Mouse (Mus musculus) ES-E14 (cell line): ENCODE results near the gene Dmrtc1a. TPM values are rescaled to one million over a fixed set of nuclear protein-coding genes. Genes with fewer than 3 reads are reported as not detected.

Experiments used
- total RNA-seq: library from RNA; depleted of rRNA; stranded (reverse); fragments of 300-350 nt; gene quantifications from 2 replicates; pipeline ENCODE4 v1.2.3, GENCODE M21; 2012; rRNA removed

The Dmrtc1a gene
- total RNA-seq, 1 experiment: 0.18 TPM

Other genes with a start within 250 kb of the Dmrtc1a start
- gene Gm3880, start 221.7 kb downstream of the Dmrtc1a start, total RNA-seq: 1.7 TPM in 1 of 2 replicates, not detected in the other
- gene Gm9112, start 201.1 kb downstream of the Dmrtc1a start, total RNA-seq: 2.0 and 3.1 TPM in 2 replicates
- gene Dmrtc1b, start 200.8 kb downstream of the Dmrtc1a start, total RNA-seq: 0.27 TPM in 1 of 2 replicates, not detected in the other
- 2.4 and 2.8 TPM in 2 replicates for gene Dmrtc1c1, start 105.7 kb downstream of the Dmrtc1a start, total RNA-seq
- gene Dmrtc1c2, start 54.1 kb downstream of the Dmrtc1a start, total RNA-seq: 5.3 and 9.8 TPM in 2 replicates
- not detected in 2 replicates for gene 1700031F05Rik, start 40.7 kb downstream of the Dmrtc1a start, total RNA-seq
- not detected in 2 replicates for gene 1700011M02Rik, start 218 bp upstream of the Dmrtc1a start, total RNA-seq
- gene 1700018G05Rik, start 19.7 kb upstream of the Dmrtc1a start, total RNA-seq: not detected in 2 replicates